Mouse (Mus musculus) heart, postnatal 36 days (tissue): Measurements from ENCODE around the gene Gp5. TPM values are rescaled to one million over a fixed set of nuclear protein-coding genes. Genes with fewer than 3 reads are reported as not detected.

Experiments used
- DNase-seq, 2 experiments: peaks; one replicate each; pipeline ENCODE4 v3.0.0; 2021 to 2022
- intact Hi-C: fragments of 180-260 bp; cut with DNase I; formaldehyde crosslinking; loops from one replicate; pipeline ENCODE4 v1.15.1; 2025
- total RNA-seq, 2 experiments: library from RNA; stranded (reverse); gene quantifications; 2 replicates each; pipeline ENCODE4 v1.2.3; 2021

Gene Gp5
- total RNA-seq, 2 experiments from 2014 or later: 0.38 to 0.44 TPM

- DNase-seq: no peak
- intact Hi-C loops: no loop called here
These were observed 27.6 kb downstream of the Gp5 start, which contains the start of gene Lrrc15 for GRCm38 (mm10) chr16:30282844-30283495. Gene Lrrc15 (minus strand): TSS chr16:30283256.

- no peak for DNase-seq
- intact Hi-C loops: no loop called here
These were observed 29.8 kb downstream of the Gp5 start for GRCm38 (mm10) chr16:30280676-30281297.

- DNase-seq: no peak
- intact Hi-C loops: no loop called here
These were observed 32.2 kb downstream of the Gp5 start for GRCm38 (mm10) chr16:30278406-30278805.

GRCm38 (mm10) chr16:30275558-30276340, 34.8 kb downstream of the Gp5 start:
- no peak for DNase-seq
- intact Hi-C loops: no loop called here

- intact Hi-C loops: no loop called here
- DNase-seq: no peak
These were observed 37.5 kb downstream of the Gp5 start for GRCm38 (mm10) chr16:30273065-30273464.

GRCm38 (mm10) chr16:30271941-30272595, 38.5 kb downstream of the Gp5 start:
- intact Hi-C loops: no loop called here

GRCm38 (mm10) chr16:30271223-30271761, 39.3 kb downstream of the Gp5 start:
- intact Hi-C loops: no loop called here
- no peak for DNase-seq

More at GRCm38 (mm10) chr16:30271941-30272595, 38.5 kb downstream of the Gp5 start:
- DNase-seq: no peak

- intact Hi-C loops: no loop called here
These were observed 43.2 kb downstream of the Gp5 start, which contains the start of gene Cpn2 for GRCm38 (mm10) chr16:30267359-30267758. Gene Cpn2 (minus strand): TSS chr16:30267499.

GRCm38 (mm10) chr16:30266561-30266960, 44.0 kb downstream of the Gp5 start:
- intact Hi-C loops: no loop called here
- no peak for DNase-seq

More at GRCm38 (mm10) chr16:30267359-30267758, 43.2 kb downstream of the Gp5 start, which contains the start of gene Cpn2:
- DNase-seq: no peak

GRCm38 (mm10) chr16:30265611-30266010, 45.0 kb downstream of the Gp5 start:
- no peak for DNase-seq
- intact Hi-C loops: no loop called here

GRCm38 (mm10) chr16:30263156-30263555, 47.4 kb downstream of the Gp5 start:
- intact Hi-C loops: loop anchor here (2.0 kb wide), 1 partner anchor 48 kb away; the partner anchor contains the start of gene Gp5
- DNase-seq: no peak

GRCm38 (mm10) chr16:30262664-30263063, 47.9 kb downstream of the Gp5 start:
- intact Hi-C loops: loop anchor here (2.0 kb wide), 1 partner anchor 48 kb away; the partner anchor contains the start of gene Gp5
- peak; percentile 61 to 79 for DNase-seq

- intact Hi-C loops: loop anchor here (2.0 kb wide), 1 partner anchor 49 kb away; the partner anchor contains the start of gene Gp5
These were observed 48.4 kb downstream of the Gp5 start for GRCm38 (mm10) chr16:30262157-30262556.

GRCm38 (mm10) chr16:30261341-30261740, 49.2 kb downstream of the Gp5 start:
- no peak for DNase-seq
- intact Hi-C loops: no loop called here

More at GRCm38 (mm10) chr16:30262157-30262556, 48.4 kb downstream of the Gp5 start:
- no peak for DNase-seq

GRCm38 (mm10) chr16:30260012-30260635, 50.5 kb downstream of the Gp5 start:
- DNase-seq: no peak
- intact Hi-C loops: no loop called here

- DNase-seq: peak in 1 of 2 experiments; percentile 39
- intact Hi-C loops: no loop called here
These were observed 51.1 kb downstream of the Gp5 start for GRCm38 (mm10) chr16:30259444-30259843.

GRCm38 (mm10) chr16:30258441-30258840, 52.1 kb downstream of the Gp5 start:
- no peak for DNase-seq
- intact Hi-C loops: no loop called here

GRCm38 (mm10) chr16:30257718-30258117, 52.9 kb downstream of the Gp5 start:
- intact Hi-C loops: no loop called here
- DNase-seq: no peak
